Mouse (Mus musculus) neutrophil, adult 65 days (primary cell): ENCODE data around the gene Ugt1a1. TPM values are rescaled to one million over a fixed set of nuclear protein-coding genes. Genes with fewer than 3 reads are reported as not detected.

Source experiments
- total RNA-seq: library from RNA; stranded (reverse); gene quantifications from 2 replicates; pipeline ENCODE4 v1.2.4, GENCODE M21; 2023

Gene Ugt1a1
- total RNA-seq, result 9.2 and 16.8 TPM in 2 replicates

DNA sequence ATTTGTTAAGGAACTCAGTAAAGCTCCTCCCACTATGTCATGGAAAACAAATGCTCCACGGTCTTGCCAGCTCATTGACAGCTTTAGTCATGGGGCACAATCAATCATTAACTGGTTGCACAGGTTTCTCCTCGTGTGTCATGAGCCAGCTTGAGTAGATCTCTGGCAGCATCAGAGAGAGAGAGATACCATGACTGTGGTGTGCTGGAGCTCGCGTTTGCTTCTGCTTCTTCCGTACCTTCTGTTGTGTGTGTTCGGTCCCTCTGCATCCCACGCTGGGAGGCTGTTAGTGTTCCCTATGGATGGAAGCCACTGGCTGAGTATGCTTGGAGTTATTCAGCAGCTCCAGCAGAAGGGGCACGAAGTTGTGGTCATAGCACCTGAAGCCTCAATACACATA, at the start of gene Ugt1a1:
Gene Ugt1a1 (plus strand): TSS at position 148 of the 400 bp plus-strand sequence.

DNA sequence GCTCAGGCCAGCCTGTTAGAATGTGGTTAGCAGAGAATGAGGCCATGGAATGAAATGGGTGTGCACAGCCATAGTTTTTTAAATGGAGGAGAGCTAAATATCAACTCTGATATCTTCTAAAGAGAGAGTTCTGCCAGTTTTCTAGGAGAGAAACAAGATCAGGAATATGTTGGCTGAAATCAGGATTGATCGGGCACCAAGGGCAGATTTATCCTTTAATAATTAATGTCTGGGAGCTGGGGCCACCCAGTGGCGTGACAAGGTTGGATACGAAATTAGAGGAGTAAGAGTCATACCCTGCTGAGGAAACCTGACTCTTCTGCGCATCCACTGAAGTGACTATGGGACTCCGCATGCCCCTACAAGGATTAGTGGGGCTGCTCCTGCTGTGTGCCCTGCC, 46.0 kb upstream of the Ugt1a1 start, which contains the start of gene Ugt1a5:
Gene Ugt1a5 (plus strand): TSS at position 302 of the 400 bp plus-strand sequence.

DNA sequence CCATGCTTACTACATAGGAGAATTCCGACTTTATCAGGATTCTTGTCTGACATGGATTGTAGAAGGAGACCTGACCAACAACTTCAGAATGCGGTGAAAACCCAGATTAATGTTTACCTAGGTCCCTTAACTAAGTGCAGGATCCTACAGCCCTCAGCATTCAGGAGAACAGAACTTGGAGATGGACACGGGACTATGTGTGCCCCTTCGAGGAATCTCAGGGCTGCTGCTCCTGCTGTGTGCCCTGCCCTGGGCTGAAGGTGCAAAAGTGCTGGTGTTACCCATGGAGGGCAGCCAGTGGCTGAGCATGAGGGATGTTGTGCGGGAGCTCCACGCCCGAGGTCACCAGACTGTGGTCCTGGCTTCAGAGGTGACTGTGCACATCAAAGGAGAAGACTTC, 11.3 kb upstream of the Ugt1a1 start, which contains the start of gene Ugt1a2:
Gene Ugt1a2 (plus strand): TSS at position 146 of the 400 bp plus-strand sequence.

DNA sequence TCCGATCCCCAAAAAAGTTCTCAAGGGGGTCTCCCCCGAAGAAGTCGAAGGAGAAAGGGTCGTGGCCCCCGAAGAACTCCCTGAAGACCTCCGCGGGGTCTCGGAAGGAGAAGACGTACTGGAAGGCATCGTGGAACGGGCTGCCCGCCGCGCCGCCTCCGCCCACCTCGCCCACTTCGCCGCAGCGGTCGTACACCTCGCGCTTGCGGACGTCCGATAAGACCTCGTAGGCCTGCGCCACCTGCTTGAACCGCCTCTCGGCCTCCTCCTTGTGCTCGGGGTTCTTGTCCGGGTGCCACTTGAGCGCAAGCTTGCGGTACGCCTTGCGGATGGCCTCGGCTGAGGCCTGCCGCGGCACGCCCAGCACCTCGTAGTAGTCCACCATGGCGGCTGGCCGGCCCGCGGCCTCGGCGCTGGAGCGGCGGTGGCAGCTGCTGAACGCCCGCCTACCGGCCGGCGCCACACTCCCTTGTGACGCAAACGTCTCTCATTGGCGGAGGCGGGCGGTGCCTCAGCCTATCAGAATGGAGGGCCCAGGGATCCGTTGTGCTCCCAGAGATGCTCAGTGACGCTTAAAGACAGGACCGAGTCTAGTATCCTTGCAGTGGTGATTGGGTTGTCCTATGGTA, 6.4 kb upstream of the Ugt1a1 start, which contains the start of gene Dnajb3:
Gene Dnajb3 (minus strand): TSS at position 489 of the 629 bp plus-strand sequence.

DNA sequence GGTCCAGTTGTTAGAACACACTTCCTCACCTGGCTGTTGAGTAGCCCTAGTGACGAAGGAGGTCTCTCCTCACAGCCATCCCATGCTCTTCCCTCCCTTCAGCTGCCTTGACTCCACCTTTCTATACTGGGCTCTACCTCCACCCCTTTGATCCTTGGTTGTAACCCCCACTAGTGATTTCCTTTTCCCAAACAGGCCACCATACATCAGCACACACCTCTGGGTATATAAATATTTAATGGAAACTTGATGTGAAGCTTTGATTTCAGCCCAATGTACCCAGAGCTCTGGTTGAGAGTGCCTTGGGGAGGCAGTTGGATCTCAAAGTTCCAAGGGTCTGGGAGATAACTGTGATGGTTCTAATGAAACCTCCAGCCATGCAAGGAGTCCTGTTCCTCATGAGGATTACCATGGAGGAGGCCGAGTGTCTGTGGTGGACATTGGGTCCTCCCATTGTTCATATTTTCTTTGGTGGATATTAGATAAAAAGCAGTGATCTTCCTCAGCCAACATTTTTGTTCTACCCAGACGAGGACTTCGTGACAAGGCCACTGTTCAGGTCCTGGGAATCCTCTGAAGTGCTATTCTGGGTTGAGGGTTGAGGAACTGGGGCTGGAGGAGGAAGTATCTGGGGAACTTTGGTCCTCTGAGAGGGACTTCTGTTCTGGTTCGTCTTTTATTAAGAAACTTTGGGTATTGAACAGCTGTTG, 15.1 kb downstream of the Ugt1a1 start, which contains the start of gene Mroh2a:
Gene Mroh2a (plus strand): TSS at position 317 of the 710 bp plus-strand sequence.

Other genes starting within 250 kb of the Ugt1a1 start
- 3.2 and 3.9 TPM in 2 replicates for gene Usp40, start 203.4 kb upstream of the Ugt1a1 start, total RNA-seq
- gene Ugt1a10, start 156.6 kb upstream of the Ugt1a1 start, total RNA-seq, result not detected in 2 replicates
- gene Ugt1a9, start 141.2 kb upstream of the Ugt1a1 start, total RNA-seq, result not detected in 2 replicates
- gene Ugt1a8, start 124.1 kb upstream of the Ugt1a1 start, total RNA-seq, result not detected in 2 replicates
- 99.6 and 115 TPM in 2 replicates for gene Ugt1a7c, start 116.9 kb upstream of the Ugt1a1 start, total RNA-seq
- 35.0 and 48.8 TPM in 2 replicates for gene Ugt1a6b, start 108.7 kb upstream of the Ugt1a1 start, total RNA-seq
- 30.4 and 41.7 TPM in 2 replicates for gene Ugt1a6a, start 77.2 kb upstream of the Ugt1a1 start, total RNA-seq
- gene Ugt1a5, start 45.9 kb upstream of the Ugt1a1 start, total RNA-seq, result 11.7 and 27.4 TPM in 2 replicates
- 7.4 and 19.5 TPM in 2 replicates for gene Ugt1a2, start 11.4 kb upstream of the Ugt1a1 start, total RNA-seq
- not detected in 2 replicates for gene Dnajb3, start 6.2 kb upstream of the Ugt1a1 start, total RNA-seq
- gene Mroh2a, start 15.0 kb downstream of the Ugt1a1 start, total RNA-seq, result 1.9 and 3.9 TPM in 2 replicates
- gene Hjurp, start 65.7 kb downstream of the Ugt1a1 start, total RNA-seq, result 194 and 233 TPM in 2 replicates
- gene Trpm8, start 65.7 kb downstream of the Ugt1a1 start, total RNA-seq, result not detected in 2 replicates
- not detected in 2 replicates for gene Spp2, start 195.0 kb downstream of the Ugt1a1 start, total RNA-seq